Mouse (Mus musculus): ENCODE results near the gene Nln.
A peak's percentile ranks its signal among the peaks of the same experiment; 100 is the strongest.

Gene Nln

GRCm38 (mm10) chr13:104014038-104014437, 95.4 kb downstream of the Nln start:
- DNase-seq, result no peak

- no peak for DNase-seq
These were observed 96.0 kb downstream of the Nln start for GRCm38 (mm10) chr13:104013380-104013779.

- DNase-seq, result no peak
These were observed 97.1 kb downstream of the Nln start for GRCm38 (mm10) chr13:104012214-104012833.

- no peak for DNase-seq
These were observed 98.1 kb downstream of the Nln start for GRCm38 (mm10) chr13:104011289-104011688.

GRCm38 (mm10) chr13:104005231-104005845, 104.1 kb downstream of the Nln start:
- no peak for DNase-seq

GRCm38 (mm10) chr13:103994085-103994455, 115.3 kb downstream of the Nln start:
- DNase-seq, result no peak

GRCm38 (mm10) chr13:103993142-103994084, 116.0 kb downstream of the Nln start:
- no peak for DNase-seq

- no peak for DNase-seq
These were observed 122.8 kb downstream of the Nln start for GRCm38 (mm10) chr13:103986660-103987059.

- DNase-seq, result peak; percentile 58 to 82
These were observed 123.7 kb downstream of the Nln start for GRCm38 (mm10) chr13:103985510-103986278.

GRCm38 (mm10) chr13:103982376-103982775, 127.0 kb downstream of the Nln start:
- DNase-seq, result no peak

- no peak for DNase-seq
These were observed 129.0 kb downstream of the Nln start for GRCm38 (mm10) chr13:103980414-103980813.

GRCm38 (mm10) chr13:103978286-103978866, 131.0 kb downstream of the Nln start:
- peak; percentile 21 to 46 for DNase-seq

- DNase-seq, result peak in 1 of 2 experiments; percentile 14
These were observed 131.6 kb downstream of the Nln start for GRCm38 (mm10) chr13:103977844-103978243.

GRCm38 (mm10) chr13:103976181-103976724, 133.2 kb downstream of the Nln start:
- DNase-seq, result no peak

GRCm38 (mm10) chr13:103975101-103975500, 134.3 kb downstream of the Nln start:
- DNase-seq, result peak in 1 of 2 experiments; percentile 39

- DNase-seq, result peak in 1 of 2 experiments; percentile 37
These were observed 135.4 kb downstream of the Nln start for GRCm38 (mm10) chr13:103973977-103974376.

All from lung, postnatal 4 days (tissue).